Mouse (Mus musculus) liver, embryonic 16.5 days (tissue): ENCODE results near the gene Mlf1. TPM values are rescaled to one million over a fixed set of nuclear protein-coding genes. Genes with fewer than 3 reads are reported as not detected.
A peak's percentile ranks its signal among the peaks of the same experiment; 100 is the strongest.

ENCODE experiments used
- ATAC-seq: fragments of 200-750 bp; cut with Nextera tagmentation; 2 replicates; pipeline ENCODE4 v1.8.0; 2017; ENCODE audit warnings: low read depth, mild to moderate bottlenecking, moderate number of reproducible peaks, moderate library complexity
- H3K27ac ChIP-seq: fragments of 300-500 bp; sonication (generic); 2 replicates; pipeline ENCODE4 v1.5.1; 2014; ENCODE audit warnings: mild to moderate bottlenecking, low read length
- H3K27me3 ChIP-seq: fragments of 300-500 bp; sonication (generic); 2 replicates; pipeline ENCODE4 v1.6.1; 2014; ENCODE audit warnings: low read depth, low read length, mixed read lengths; ENCODE audit not compliant: control insufficient read depth, insufficient read depth
- H3K36me3 ChIP-seq: fragments of 300-500 bp; sonication (generic); 2 replicates; pipeline ENCODE4 v1.6.1; 2014; ENCODE audit warnings: mild to moderate bottlenecking; ENCODE audit not compliant: control insufficient read depth, insufficient read depth
- H3K4me1 ChIP-seq: fragments of 300-500 bp; sonication (generic); 2 replicates; pipeline ENCODE4 v1.6.1; 2014; ENCODE audit warnings: low read depth, low read length, mixed read lengths; ENCODE audit not compliant: control insufficient read depth
- H3K4me2 ChIP-seq: fragments of 300-500 bp; sonication (generic); 2 replicates; pipeline ENCODE4 v1.6.1; 2014; ENCODE audit warnings: low read depth, low read length, mixed read lengths
- H3K4me3 ChIP-seq: fragments of 300-500 bp; sonication (generic); 2 replicates; pipeline ENCODE4 v1.5.1; 2014; ENCODE audit warnings: low read depth, mild to moderate bottlenecking, low read length
- H3K9ac ChIP-seq: fragments of 300-500 bp; sonication (generic); 2 replicates; pipeline ENCODE4 v1.6.1; 2014; ENCODE audit warnings: low read depth, low read length
- H3K9me3 ChIP-seq: fragments of 300-500 bp; sonication (generic); replicated peaks from 2 replicates; pipeline ENCODE4 v1.6.1; 2016; ENCODE audit warnings: low read length; ENCODE audit not compliant: control insufficient read depth
- WGBS: fragments of 180-500 bp; shearing (Covaris S2); extraction: QIAGEN DNeasy Blood & Tissue Kit; methylation state at CpG from one replicate; pipeline ENCODE4 v1.1.7; 2014; ENCODE audit not compliant: insufficient replicate concordance; 5-methylcytosine and 5-hydroxymethylcytosine counted together
- polyA plus RNA-seq: library from polyadenylated mRNA; unstranded; fragments of >200 nt; fragmentation: Nextera tagmentation; extraction: Ambion mirVana; gene quantifications from 2 replicates; pipeline ENCODE4 v1.2.1, GENCODE M21; 2015

The Mlf1 gene
- polyA plus RNA-seq, 1 experiment from 2014 or later, result 1.7 TPM

- Histone ChIP-seq H3K9ac (no peak overlapping the region), H3K9me3 (no peaks in the 10 kb centered on the region), H3K4me2 (peak overlapping the region; percentile 78), H3K27ac (no peak overlapping the region), H3K4me3 (peak overlapping the region; percentile 96), H3K4me1 (peaks cover 9% of the 10 kb centered on the region), H3K27me3 (no peaks in the 10 kb centered on the region), H3K36me3 (no peaks in the 10 kb centered on the region; the same call in 1 of the 2 replicates)
- ATAC-seq, result 0 out of 2 replicates have a peak, but pooled peaks have one; percentile 9
- 30% methylated on average over 8 of the region's 8 CpGs for WGBS
These were observed 55.6 kb downstream of the Mlf1 start for GRCm38 (mm10) chr3:67429338-67429998.

GRCm38 (mm10) chr3:67429999-67430380, 56.1 kb downstream of the Mlf1 start, which contains the start of gene Gfm1:
Gene Gfm1, plus strand, starts transcription at chr3:67430096.
- peak within 1 kb of the TSS; percentile 96 for H3K4me3 ChIP-seq

GRCm38 (mm10) chr3:67434011-67434410, 60.1 kb downstream of the Mlf1 start:
- no peaks in the 10 kb centered on the region for H3K9me3 ChIP-seq
- 77% methylated on average over 6 of the region's 6 CpGs for WGBS
- H3K4me1 ChIP-seq, result peaks cover 9% of the 10 kb centered on the region
- H3K4me3 ChIP-seq, result no peak overlapping the region
- no peak overlapping the region for H3K27ac ChIP-seq
- H3K4me2 ChIP-seq, result no peak overlapping the region
- H3K36me3 ChIP-seq, result peaks cover 9% of the 10 kb centered on the region
- H3K9ac ChIP-seq, result no peak overlapping the region
- H3K27me3 ChIP-seq, result no peaks in the 10 kb centered on the region
- ATAC-seq, result no peak

More at GRCm38 (mm10) chr3:67429999-67430380, 56.1 kb downstream of the Mlf1 start, which contains the start of gene Gfm1:
- H3K9me3 ChIP-seq, result no peaks in the 10 kb centered on the region
- no peaks in the 10 kb centered on the region for H3K27me3 ChIP-seq
- peak within 1 kb of the TSS; percentile 84 for H3K9ac ChIP-seq
- 0% methylated on average over 24 of the region's 24 CpGs for WGBS
- H3K4me2 ChIP-seq, result peak within 1 kb of the TSS; percentile 78
- ATAC-seq, result peak; percentile 91
- 0 out of 2 replicates have a peak within 1 kb of the TSS, but pooled peaks have one; percentile 26 for H3K27ac ChIP-seq
- peaks cover 9% of the 10 kb centered on the region for H3K4me1 ChIP-seq
- no peaks in the 10 kb centered on the region; the same call in 1 of the 2 replicates for H3K36me3 ChIP-seq

- no peak overlapping the region for H3K9ac ChIP-seq
- peaks cover 16% of the 10 kb centered on the region; the same call in 1 of the 2 replicates for H3K36me3 ChIP-seq
- no peak overlapping the region for H3K4me3 ChIP-seq
- no peak overlapping the region for H3K4me2 ChIP-seq
- H3K4me1 ChIP-seq, result no peaks in the 10 kb centered on the region
- ATAC-seq, result no peak
- H3K27ac ChIP-seq, result no peak overlapping the region
- H3K27me3 ChIP-seq, result no peaks in the 10 kb centered on the region
- 84% methylated on average over 2 of the region's 2 CpGs for WGBS
- H3K9me3 ChIP-seq, result no peaks in the 10 kb centered on the region
These were observed 73.2 kb downstream of the Mlf1 start for GRCm38 (mm10) chr3:67447143-67447542.

Other genes with a start within 250 kb of the Mlf1 start
- gene Gm17402, start 1.1 kb downstream of the Mlf1 start, polyA plus RNA-seq, result not detected in 2 replicates
- gene Gfm1, start 56.0 kb downstream of the Mlf1 start, polyA plus RNA-seq, result 27.2 and 29.3 TPM in 2 replicates
- 9.9 and 11.3 TPM in 2 replicates for gene Lxn, start 89.8 kb downstream of the Mlf1 start, polyA plus RNA-seq
- gene Rarres1, start 141.4 kb downstream of the Mlf1 start, polyA plus RNA-seq, result 3.7 and 4.3 TPM in 2 replicates
- gene Mfsd1, start 208.6 kb downstream of the Mlf1 start, polyA plus RNA-seq, result 24.6 and 25.2 TPM in 2 replicates